Mouse (Mus musculus) ES-Bruce4 (cell line): ENCODE data around the gene Inha. TPM values are rescaled to one million over a fixed set of nuclear protein-coding genes. Genes with fewer than 3 reads are reported as not detected.
A peak's percentile ranks its signal among the peaks of the same experiment; 100 is the strongest.

ENCODE experiments used
- H3K27ac ChIP-seq: 2 replicates; pipeline ENCODE4 v1.5.1; 2012; ENCODE audit warnings: low read length, inconsistent platforms; ENCODE audit not compliant: insufficient read depth
- H3K27me3 ChIP-seq: 2 replicates; pipeline ENCODE4 v1.6.1; 2012; ENCODE audit warnings: mild to moderate bottlenecking, low read length, inconsistent platforms; ENCODE audit not compliant: control insufficient read depth, poor library complexity, insufficient read depth, severe bottlenecking
- H3K36me3 ChIP-seq: 2 replicates; pipeline ENCODE4 v1.6.1; 2012; ENCODE audit warnings: inconsistent platforms, mild to moderate bottlenecking, low read length, moderate library complexity; ENCODE audit not compliant: control insufficient read depth, poor library complexity, insufficient read depth, severe bottlenecking
- H3K4me1 ChIP-seq: one replicate; pipeline ENCODE4 v1.8.1; 2011; ENCODE audit warnings: low read length; ENCODE audit not compliant: control insufficient read depth, insufficient read depth
- H3K4me3 ChIP-seq: 2 replicates; pipeline ENCODE4 v1.5.1; 2011; ENCODE audit warnings: low read depth, mild to moderate bottlenecking, low read length
- H3K9ac ChIP-seq: 2 replicates; pipeline ENCODE4 v1.6.1; 2012; ENCODE audit warnings: low read depth, mild to moderate bottlenecking, inconsistent platforms; ENCODE audit not compliant: poor library complexity, severe bottlenecking
- H3K9me3 ChIP-seq: replicated peaks from 2 replicates; pipeline ENCODE4 v1.6.1; 2012; ENCODE audit warnings: mild to moderate bottlenecking, low read length, inconsistent platforms; ENCODE audit not compliant: control insufficient read depth, poor library complexity, insufficient read depth, severe bottlenecking
- CTCF ChIP-seq: IDR thresholded peaks from one replicate; pipeline ENCODE4 v1.8.1; 2011; ENCODE audit warnings: low read depth, low read length
- EP300 ChIP-seq: IDR thresholded peaks from 2 replicates; pipeline ENCODE4 v1.6.1; 2011; ENCODE audit warnings: low read depth, low read length; ENCODE audit not compliant: insufficient read depth
- POLR2A ChIP-seq: IDR thresholded peaks from one replicate; pipeline ENCODE4 v1.8.1; 2011; ENCODE audit warnings: low read length; ENCODE audit not compliant: insufficient read depth
- polyA plus RNA-seq: library from polyadenylated mRNA; stranded (reverse); fragments of >200 nt; gene quantifications from 2 replicates; pipeline ENCODE4 v1.2.4, GENCODE M21; 2011; ENCODE audit warnings: low read depth; ENCODE audit not compliant: missing spikeins, insufficient read depth, insufficient read length

The Inha gene
- polyA plus RNA-seq, 1 experiment, result 1.9 TPM

DNA sequence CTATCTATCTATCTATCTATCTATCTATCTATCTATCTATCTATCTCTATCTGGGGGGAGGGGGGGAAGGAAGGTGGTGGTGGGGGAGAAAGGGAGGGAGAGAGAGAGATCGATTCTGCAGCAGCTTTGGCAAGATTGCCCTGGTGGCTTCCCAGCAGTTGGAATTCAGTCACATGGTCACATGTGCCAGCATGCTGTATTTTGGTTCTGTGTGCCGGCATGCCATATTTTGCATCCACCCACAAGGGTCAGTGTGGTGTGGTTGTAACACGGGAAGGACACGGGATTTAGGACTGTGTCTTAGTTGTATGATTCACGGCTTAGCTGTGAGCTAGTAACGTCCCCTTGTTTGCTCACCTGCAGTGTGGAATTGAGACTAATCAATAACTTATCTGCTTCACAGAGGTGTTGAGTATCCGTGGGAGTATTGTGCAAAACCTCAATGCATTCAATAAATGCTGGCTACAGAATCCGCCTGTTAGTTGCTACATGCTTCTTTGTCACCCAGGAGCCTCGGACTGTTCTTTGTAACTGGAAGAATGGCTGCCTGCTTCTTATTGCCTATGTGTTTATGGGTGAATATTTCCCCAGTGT, 31.8 kb downstream of the Inha start:
- Histone ChIP-seq H3K36me3 (no peaks in the 10 kb centered on the region), H3K4me3 (no peak overlapping the region), H3K27ac (no peak overlapping the region), H3K4me1 (no peaks in the 10 kb centered on the region), H3K9ac (no peak overlapping the region), H3K27me3 (no peaks in the 10 kb centered on the region), H3K9me3 (no peaks in the 10 kb centered on the region)
- TF ChIP-seq POLR2A (no peak), CTCF (no peak), EP300 (no peak)

DNA sequence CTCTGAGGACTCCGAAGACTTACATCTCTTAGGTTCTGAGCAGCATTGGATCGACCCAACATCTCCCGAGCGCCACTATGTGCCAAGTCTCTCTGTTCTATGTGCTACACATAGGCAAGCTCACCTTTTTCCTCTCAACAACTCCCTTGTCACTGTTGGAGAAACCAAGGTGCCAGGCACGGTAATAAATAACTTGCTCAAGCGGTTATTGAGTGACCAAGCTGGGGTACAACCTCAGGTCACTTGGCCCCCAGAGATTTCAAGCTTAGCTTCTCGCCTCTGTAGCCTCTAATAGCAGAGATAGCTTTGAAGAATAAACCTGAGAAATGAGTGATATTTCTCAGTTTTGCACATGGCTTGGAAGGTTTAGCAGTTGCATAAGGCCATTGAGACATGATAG, 34.6 kb downstream of the Inha start:
- Histone ChIP-seq H3K4me3 (no peak overlapping the region), H3K9me3 (no peaks in the 10 kb centered on the region), H3K9ac (no peak overlapping the region), H3K27ac (no peak overlapping the region), H3K27me3 (no peaks in the 10 kb centered on the region), H3K36me3 (no peaks in the 10 kb centered on the region), H3K4me1 (no peaks in the 10 kb centered on the region)
- TF ChIP-seq POLR2A (no peak), EP300 (no peak), CTCF (no peak)

DNA sequence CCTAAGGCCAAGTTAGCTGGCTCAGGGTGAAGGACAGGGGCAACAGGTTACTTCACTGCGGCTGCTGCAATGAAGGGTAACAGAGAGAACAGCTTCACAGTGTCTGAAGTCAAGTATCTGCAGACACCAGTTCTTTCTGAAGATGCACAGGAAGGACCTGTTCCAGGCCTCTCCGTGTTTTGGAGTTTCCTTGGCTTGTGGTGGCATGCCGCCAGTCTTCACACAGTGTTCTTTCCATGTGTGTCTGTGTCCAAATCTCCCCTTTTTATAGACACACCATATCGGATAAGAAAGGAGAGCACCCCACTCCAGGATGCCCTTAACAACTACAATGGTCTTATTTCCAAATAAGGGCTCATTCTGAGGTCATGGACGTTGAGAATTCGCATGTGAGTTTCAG, 37.5 kb downstream of the Inha start:
- H3K27ac ChIP-seq, result no peak overlapping the region
- no peaks in the 10 kb centered on the region for H3K9me3 ChIP-seq
- H3K36me3 ChIP-seq, result no peaks in the 10 kb centered on the region
- TF ChIP-seq POLR2A (no peak), CTCF (no peak), EP300 (no peak)
- H3K27me3 ChIP-seq, result no peaks in the 10 kb centered on the region
- no peak overlapping the region for H3K9ac ChIP-seq
- H3K4me1 ChIP-seq, result no peaks in the 10 kb centered on the region
- no peak overlapping the region for H3K4me3 ChIP-seq

DNA sequence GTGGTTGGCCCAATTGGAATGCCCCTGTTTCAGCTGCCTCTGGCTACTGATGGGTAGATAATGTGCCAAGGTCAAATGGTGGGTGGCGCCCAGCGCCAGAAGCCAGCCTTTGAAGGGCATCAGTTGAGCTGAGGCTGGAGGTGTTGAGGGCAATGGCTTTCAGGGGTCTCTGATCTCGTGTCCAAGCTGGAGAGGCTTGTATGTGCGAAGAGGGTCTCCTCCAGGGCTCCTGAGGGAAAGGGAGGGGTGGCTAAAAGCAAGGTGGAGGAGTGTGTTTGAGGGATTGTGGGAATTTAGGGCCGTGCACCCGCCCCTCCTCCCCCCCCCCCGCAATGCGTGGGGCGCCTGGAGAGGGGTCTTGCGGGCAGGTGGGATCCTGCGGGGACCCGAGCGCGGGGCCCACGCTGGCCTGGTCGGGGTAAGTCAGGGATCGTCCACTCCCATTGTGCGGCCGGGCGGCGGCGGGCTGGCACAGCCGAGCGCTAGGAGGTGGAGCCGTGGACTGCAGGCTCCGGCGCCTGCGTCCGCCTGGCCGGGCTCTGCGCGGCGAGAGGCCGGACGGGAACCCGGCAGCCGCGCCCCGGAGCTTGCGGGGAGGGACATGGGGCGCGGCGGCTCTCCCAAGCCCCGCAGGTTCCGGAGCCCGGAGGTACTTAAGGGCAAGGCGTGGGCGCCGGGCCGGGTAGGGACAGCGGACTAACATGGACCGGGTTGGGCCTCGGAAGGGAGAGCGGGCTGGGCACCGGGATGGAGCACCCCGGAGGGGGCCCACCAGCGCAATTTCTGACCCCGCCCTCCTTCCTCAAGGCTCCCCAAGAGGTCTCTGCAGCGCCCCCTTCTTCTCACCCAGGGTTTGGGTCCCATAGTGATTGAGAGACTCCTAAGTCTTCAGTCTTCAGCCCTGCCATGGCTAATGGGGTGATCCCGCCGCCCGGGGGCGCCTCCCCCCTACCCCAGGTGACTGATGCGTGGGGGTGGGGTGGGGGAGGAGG, 39.4 kb downstream of the Inha start, which contains the start of gene Slc4a3:
Gene Slc4a3 (plus strand): TSS at position 302 of the 992 bp plus-strand sequence.
- peak; percentile 37 for TF ChIP-seq CTCF
- no peak for TF ChIP-seq POLR2A
- TF ChIP-seq EP300, result no peak
- Histone ChIP-seq H3K4me3 (peak within 1 kb of the TSS; percentile 74), H3K27me3 (no peaks in the 10 kb centered on the region), H3K4me1 (no peaks in the 10 kb centered on the region), H3K9ac (peak within 1 kb of the TSS; percentile 94), H3K9me3 (no peaks in the 10 kb centered on the region), H3K27ac (no peak within 1 kb of the TSS), H3K36me3 (no peaks in the 10 kb centered on the region)

DNA sequence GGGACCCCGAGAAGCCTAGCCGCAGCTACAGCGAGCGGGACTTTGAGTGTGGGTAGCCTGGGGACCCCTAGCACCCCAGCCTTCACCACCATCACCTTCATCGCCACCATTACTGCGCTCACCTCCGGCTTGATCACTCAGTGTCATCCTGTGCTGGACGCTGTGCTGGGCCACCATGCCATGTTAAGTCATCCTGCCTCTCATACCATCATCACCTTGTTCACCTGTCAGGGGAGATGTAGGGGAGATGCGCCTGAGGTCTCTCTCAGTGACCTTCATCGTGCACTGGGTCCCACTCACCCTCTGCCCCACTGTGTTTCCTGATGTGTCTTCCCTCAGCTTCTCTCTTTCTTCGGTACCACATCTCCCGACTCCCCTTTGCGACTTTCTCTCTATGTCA, 40.5 kb downstream of the Inha start:
- Histone ChIP-seq H3K4me3 (no peak overlapping the region), H3K9me3 (no peaks in the 10 kb centered on the region), H3K9ac (no peak overlapping the region), H3K27me3 (no peaks in the 10 kb centered on the region), H3K4me1 (no peaks in the 10 kb centered on the region), H3K36me3 (no peaks in the 10 kb centered on the region), H3K27ac (no peak overlapping the region)
- TF ChIP-seq POLR2A (no peak), EP300 (no peak), CTCF (no peak)

DNA sequence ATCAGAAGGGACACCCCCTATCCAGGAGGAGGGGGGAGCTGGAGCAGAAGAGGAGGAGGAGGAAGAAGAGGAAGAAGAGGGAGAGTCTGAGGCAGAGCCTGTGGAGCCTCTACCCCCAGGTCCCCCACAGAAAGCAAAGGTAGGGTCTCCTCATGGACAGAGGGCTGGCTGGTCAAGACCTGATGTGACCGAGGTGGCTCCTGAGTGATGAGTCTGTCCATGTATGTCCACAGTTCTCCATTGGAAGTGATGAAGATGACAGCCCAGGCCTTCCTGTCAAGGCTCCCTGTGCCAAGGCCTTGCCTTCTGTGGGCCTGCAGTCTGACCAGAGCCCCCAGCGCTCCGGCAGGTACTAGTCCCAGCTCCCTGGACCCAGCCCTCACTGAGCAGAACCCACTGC, 41.2 kb downstream of the Inha start:
- Histone ChIP-seq H3K36me3 (no peaks in the 10 kb centered on the region), H3K4me3 (no peak overlapping the region), H3K9ac (no peak overlapping the region), H3K4me1 (peaks cover 2% of the 10 kb centered on the region), H3K27ac (no peak overlapping the region), H3K9me3 (no peaks in the 10 kb centered on the region), H3K27me3 (no peaks in the 10 kb centered on the region)
- TF ChIP-seq CTCF (no peak), POLR2A (no peak), EP300 (no peak)
